Mouse (Mus musculus) retina, adult 2 months (tissue): ENCODE measurements around the gene Zfp541.

Source experiments
- DNase-seq: peaks from one replicate; pipeline ENCODE4 v3.0.0-alpha.2; 2012; ENCODE audit warnings: low read depth, low spot score

The Zfp541 gene

DNA sequence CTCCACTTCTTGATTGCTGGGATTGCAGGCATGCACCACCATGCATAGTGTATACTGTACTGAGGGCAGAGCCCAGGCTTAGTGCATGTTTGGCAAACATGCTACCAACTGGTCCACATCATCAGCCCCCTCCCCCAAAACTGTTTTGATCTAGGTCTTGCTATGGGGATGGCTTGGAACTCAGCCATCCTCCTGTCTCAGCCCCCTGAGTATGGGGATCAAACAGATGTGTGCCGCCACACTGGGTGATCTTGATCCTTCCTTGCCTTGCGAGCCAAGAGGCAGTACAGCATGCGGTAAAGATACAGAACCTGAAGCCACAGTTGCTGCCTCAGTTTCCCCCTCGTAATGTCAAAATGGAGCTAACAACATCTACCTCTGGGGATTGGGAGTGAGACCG, 67.3 kb downstream of the Zfp541 start:
- DNase-seq, result no peak

DNA sequence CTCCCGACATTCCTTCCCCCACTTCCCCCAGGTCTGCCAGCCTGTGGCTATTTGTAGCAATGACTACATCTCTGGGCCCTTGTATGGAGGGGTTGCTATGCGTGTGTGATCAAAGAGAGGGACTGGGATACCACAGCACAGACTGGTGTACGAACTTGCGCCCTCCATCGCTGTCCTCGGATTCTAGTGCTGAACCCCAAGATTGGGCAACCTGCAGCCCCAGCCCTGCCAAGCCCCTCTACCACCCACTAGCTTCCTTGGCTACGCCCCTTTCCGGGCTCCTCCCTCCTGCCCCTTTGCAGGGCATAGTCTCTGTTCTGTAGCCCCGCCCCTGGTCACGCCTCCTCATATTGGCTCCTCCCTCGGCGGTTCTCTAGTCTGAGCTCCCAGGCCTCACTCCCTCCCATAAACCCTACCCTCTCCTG, 67.8 kb downstream of the Zfp541 start, which contains the start of gene Slc8a2:
TSS of gene Slc8a2 (plus strand) at position 406 of the 425 bp plus-strand sequence.
- no peak for DNase-seq

DNA sequence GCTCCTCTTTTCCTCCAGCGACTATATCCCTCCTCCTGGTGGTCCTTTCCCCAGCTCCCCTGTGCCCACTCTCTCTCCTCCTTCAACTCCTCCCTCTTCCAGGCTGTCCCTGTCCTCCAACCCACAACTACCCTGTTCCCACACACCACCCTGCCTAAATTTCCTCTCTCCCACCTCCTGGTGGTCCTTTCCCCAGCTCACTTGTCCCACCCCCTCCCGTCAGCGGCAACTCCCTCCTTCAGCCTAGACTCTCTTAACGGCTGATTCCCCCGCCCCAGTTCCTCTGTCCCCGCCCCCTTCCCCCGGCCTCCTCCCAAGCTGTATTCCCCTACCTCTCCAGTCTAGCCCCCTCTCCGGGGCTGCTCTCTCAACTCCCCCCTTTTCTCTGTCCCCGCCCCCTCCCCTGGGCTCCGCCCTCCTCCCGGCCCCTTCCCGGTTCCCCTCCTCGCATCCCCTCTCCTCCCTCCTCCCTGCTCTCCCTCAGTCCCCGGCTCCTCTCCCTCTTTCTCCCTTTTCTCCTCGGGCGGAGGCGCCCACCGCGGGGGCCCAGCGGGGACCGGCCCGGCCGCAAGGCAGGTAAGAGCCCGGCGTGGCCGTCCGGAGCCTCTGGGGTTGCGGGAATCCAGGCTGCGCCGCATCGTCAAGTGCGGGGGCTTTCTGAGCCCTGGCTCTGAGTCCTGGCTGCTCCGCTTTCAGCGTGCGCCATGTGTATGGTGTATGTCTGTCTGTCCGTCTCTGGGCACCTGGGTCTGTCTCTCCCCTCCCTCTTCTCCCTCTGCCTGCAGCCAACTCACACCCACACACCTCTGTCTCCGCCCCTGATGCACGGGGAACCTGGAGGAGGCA, 68.5 kb downstream of the Zfp541 start:
- no peak for DNase-seq

DNA sequence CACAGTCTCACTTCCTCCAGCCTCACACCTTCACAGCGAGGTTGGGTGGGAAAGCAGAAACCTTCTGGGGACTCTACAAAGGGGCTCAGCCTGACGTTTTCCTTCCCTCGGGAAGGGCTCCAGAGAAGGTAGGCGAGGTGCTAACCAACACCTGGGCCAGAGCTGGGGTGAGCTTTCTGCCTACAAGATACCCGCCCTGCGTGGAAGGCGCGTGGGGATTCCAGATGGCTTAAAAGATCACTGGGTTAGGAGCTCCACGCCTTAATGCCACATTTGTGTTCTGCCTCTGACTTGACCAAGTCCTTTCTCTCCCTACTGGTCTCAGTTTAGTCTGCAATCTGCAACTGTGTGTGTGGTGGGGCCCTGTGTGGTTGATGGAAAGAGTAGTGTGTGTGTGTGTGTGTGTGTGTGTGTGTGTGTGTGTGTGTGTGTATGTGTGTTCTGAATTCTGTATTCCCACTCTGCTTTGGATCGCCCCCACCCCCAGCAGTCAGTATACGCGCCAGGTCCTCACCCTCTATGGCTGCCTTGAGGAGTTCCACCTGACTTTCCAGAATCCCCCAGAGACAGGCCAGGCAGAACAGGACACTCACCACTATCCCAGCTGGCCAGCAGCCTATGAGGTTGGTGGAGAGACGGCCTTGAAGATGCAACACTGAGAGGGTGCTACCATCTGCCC, 69.5 kb downstream of the Zfp541 start:
- DNase-seq, result no peak

DNA sequence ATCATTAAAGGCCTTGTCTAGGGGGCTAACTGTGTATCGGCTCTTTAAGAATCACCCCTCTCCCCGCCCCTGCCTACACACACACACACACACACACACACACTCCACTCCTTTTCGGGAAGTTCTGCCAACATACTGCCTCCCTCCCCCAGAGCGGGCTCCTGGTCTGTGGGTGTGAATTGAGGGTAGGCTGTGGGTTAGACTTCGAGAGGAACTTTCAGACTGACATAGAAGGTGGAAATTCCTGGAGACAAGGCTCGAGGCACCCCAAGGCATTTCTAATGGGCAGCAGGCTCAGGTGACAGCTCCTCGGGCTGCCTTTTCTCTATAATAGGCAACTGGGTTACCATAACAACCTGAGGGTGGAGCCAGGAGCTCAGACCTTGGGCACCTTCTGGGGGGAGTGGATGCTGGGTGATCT, 70.6 kb downstream of the Zfp541 start:
- no peak for DNase-seq

DNA sequence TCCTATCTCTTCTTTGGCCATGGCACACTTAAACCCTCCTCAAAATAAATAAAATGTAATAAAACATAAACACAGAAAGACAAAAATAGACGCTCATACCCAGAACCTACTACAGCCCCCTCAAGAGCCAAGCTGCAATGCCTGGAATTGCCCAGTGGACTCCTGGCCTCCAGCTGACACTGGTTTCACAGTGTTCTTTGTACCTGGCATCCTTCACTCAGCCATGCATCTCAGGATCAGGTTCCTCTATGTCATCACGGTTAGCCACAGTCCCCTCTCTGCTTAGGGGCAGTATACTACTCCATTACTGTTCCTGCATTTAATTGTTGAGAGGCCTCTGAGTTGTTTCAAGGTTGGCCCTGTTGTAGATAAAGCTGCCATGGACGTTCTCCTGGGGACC, 71.3 kb downstream of the Zfp541 start:
- no peak for DNase-seq

DNA sequence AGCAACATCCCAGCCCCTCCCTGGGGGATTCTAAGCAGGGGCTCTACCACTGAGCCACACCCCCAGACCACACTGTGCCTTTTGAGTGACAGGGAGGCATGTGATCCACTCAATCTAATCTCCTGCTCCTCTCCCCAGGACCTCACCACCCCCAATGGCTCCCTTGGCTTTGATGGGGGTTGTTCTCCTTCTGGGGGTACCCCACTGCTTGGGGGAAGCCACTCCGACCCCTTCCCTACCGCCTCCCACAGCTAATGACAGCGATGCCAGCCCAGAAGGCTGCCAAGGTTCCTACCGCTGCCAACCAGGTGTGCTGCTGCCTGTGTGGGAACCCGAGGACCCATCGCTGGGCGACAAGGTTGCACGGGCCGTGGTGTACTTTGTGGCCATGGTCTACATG, 72.1 kb downstream of the Zfp541 start:
- no peak for DNase-seq

DNA sequence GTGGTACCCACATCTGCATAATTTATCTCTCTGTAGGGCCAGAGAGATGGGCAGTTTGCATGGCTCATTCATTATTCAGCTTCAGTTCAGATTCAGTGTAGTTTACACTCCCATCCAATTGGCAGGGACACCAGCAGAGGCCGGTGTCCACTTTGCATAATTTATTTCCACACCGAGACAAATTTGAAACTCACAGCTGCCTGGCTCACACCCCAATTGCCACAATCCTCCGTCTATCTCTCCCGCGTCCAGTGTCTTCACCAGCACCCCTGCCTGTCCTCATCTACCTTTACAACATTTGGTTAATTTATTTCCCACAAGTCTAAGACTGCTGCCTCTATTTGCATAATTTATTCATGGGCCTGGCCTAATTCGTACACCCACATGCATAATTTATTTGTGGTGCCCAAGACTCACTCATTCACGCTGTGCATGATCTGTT, 73.4 kb downstream of the Zfp541 start:
- DNase-seq, result no peak
